Mouse (Mus musculus): ENCODE measurements around the gene Akna. TPM values are rescaled to one million over a fixed set of nuclear protein-coding genes. Genes with fewer than 3 reads are reported as not detected.

Akna gene
- total RNA-seq (2014; rRNA removed) (7.2 and 8.1 TPM in 2 replicates), polyA plus RNA-seq (2015; fragmentation: Nextera tagmentation; extraction: Ambion mirVana) (2.7 and 3.2 TPM in 2 replicates)

DNA sequence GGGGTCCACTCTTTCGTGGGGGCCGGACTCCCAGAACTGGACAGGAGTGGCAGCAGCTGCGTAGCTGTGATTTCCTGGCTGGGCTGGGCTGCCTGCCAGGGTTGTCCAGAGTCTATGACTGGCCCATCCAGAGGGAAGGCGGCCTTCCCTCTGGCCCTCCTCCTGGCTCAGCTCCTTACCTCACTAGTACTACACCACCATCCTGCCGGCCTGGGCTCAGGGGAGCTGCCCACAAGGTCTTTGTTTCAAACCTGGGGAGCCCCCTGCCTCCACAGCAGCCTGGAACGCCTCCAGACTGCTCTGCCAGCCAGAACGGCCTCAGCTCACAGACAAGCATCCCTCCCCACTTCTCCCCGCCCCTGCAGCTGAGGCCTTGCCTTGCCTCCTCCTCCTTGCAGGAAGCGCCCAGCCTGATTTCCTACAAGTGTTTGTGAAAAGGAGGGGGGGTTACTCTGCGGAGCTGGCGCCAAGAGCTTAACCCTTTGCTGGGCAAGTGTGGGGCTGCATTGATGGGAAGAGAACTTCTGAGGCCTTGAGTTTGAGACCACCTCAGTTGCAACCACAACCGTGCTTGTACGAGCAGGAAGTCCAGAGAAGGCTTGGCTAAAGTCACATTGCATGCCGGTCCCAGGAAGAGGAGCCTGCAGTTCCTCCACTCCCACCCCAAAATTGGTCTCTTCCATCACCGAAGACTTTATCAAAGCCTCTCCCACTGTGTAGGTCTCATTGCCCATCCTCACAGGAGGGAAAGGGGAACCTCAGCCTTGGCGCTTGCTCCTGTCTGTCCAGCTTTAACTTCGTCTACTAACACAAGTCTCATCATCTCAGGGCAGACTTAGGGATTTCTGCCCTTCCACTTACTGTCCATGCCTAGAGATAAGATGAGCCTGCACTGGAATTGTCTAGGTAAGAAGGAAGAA, at the start of gene Akna:
Akna (minus strand) TSS at position 315 of the 920 bp plus-strand sequence.
- peak within 1 kb of the TSS; percentile 76 for H3K27ac ChIP-seq
- peaks cover 25% of the 10 kb centered on the region for H3K4me1 ChIP-seq (ENCODE audit: insufficient read depth, low read length)
- peak within 1 kb of the TSS; percentile 17 for H3K9ac ChIP-seq (replicated peaks; ENCODE audit: low read length)
- H3K4me3 ChIP-seq (ENCODE audit: low read length) = peak within 1 kb of the TSS; percentile 9; the same call in 1 of the 2 replicates
- ATAC-seq (peak; percentile 87), DNase-seq (ENCODE audit: low spot score) (peak; percentile 89)
- H3K4me2 ChIP-seq (ENCODE audit: low read depth, low read length) = peak within 1 kb of the TSS; percentile 39
- H3K27me3 ChIP-seq (ENCODE audit: insufficient read depth, low read length) = no peaks in the 10 kb centered on the region
- WGBS = 21% methylated on average over 17 of the region's 17 CpGs
- TF ChIP-seq CTCF (IDR thresholded peaks at IDR 0.05; ENCODE audit: low read depth) = no peak
- no peaks in the 10 kb centered on the region for H3K9me3 ChIP-seq (ENCODE audit: low read length)
- no peaks in the 10 kb centered on the region for H3K36me3 ChIP-seq (ENCODE audit: insufficient read depth, low read length)

- 50% methylated on average over 3 of the region's 3 CpGs for WGBS
- ATAC-seq (0 out of 2 replicates have a peak, but pooled peaks have one; percentile 11), DNase-seq (ENCODE audit: low spot score) (no peak)
- Histone ChIP-seq H3K27me3 (ENCODE audit: insufficient read depth, low read length) (no peaks in the 10 kb centered on the region), H3K4me2 (ENCODE audit: low read depth, low read length) (no peak overlapping the region), H3K36me3 (ENCODE audit: insufficient read depth, low read length) (no peaks in the 10 kb centered on the region), H3K9me3 (ENCODE audit: low read length) (no peaks in the 10 kb centered on the region), H3K9ac (replicated peaks; ENCODE audit: low read length) (no peak overlapping the region), H3K4me1 (ENCODE audit: insufficient read depth, low read length) (no peaks in the 10 kb centered on the region; the same call in 1 of the 2 replicates), H3K27ac (no peak overlapping the region), H3K4me3 (ENCODE audit: low read length) (no peak overlapping the region)
- no peak for TF ChIP-seq CTCF (IDR thresholded peaks at IDR 0.05; ENCODE audit: low read depth)
These were observed 49.4 kb upstream of the Akna start for GRCm38 (mm10) chr4:63452555-63452954.

- Histone ChIP-seq H3K9ac (replicated peaks; ENCODE audit: low read length) (no peak overlapping the region), H3K4me1 (ENCODE audit: insufficient read depth, low read length) (no peaks in the 10 kb centered on the region; the same call in 1 of the 2 replicates), H3K4me3 (ENCODE audit: low read length) (no peak overlapping the region), H3K36me3 (ENCODE audit: insufficient read depth, low read length) (no peaks in the 10 kb centered on the region), H3K27ac (no peak overlapping the region), H3K9me3 (ENCODE audit: low read length) (0 out of 2 replicates have a peak, but pooled peaks cover 3% of the 10 kb centered on the region), H3K27me3 (ENCODE audit: insufficient read depth, low read length) (no peaks in the 10 kb centered on the region), H3K4me2 (ENCODE audit: low read depth, low read length) (no peak overlapping the region)
- ATAC-seq (peak; percentile 43; the same call in 1 of the 2 replicates), DNase-seq (ENCODE audit: low spot score) (peak; percentile 49)
- no peak for TF ChIP-seq CTCF (IDR thresholded peaks at IDR 0.05; ENCODE audit: low read depth)
- 66% methylated on average over 5 of the region's 5 CpGs for WGBS
These were observed 47.4 kb upstream of the Akna start for GRCm38 (mm10) chr4:63450551-63450950.

DNA sequence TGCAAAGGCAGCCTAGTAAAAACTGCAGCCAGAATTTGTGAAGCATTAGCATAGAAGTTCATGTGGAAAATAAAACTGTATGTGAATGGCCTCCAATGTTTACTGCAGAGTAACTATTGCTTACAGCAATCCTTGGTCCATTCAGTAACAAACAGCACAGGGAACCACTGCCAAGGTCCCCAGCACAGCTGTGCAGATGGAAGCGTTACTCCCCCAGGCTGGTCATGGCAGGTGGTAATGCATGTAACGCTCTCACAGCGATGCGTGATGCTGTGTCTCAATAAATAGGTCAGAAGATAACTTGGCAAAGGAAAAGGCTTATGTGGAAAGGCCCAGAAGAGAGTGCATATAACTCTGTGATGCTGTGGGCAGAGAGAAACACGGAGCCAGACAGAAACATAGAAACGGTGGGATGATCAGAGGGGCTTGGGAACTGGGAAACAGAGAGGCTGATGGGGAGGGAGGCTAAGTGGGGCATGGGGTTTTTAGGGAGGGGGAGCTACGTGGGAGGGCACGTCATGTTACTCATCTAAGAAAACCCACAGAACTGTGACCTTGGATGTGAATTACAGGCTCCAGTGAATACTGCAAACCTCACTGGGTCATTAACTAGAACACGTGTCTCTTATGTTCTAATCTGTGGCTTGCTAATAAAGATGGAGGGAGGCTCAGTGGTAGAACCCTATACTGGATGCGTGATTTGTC, 41.4 kb upstream of the Akna start:
- no peaks in the 10 kb centered on the region for H3K36me3 ChIP-seq (ENCODE audit: insufficient read depth, low read length)
- no peaks in the 10 kb centered on the region for H3K4me1 ChIP-seq (ENCODE audit: insufficient read depth, low read length)
- DNase-seq (ENCODE audit: low spot score) (peak; percentile 27), ATAC-seq (peak; percentile 55)
- H3K9me3 ChIP-seq (ENCODE audit: low read length) = 0 out of 2 replicates have a peak, but pooled peaks cover 3% of the 10 kb centered on the region
- no peak overlapping the region for H3K9ac ChIP-seq (replicated peaks; ENCODE audit: low read length)
- no peak overlapping the region for H3K4me3 ChIP-seq (ENCODE audit: low read length)
- H3K27ac ChIP-seq = no peak overlapping the region
- H3K4me2 ChIP-seq (ENCODE audit: low read depth, low read length) = no peak overlapping the region
- no peak for TF ChIP-seq CTCF (IDR thresholded peaks at IDR 0.05; ENCODE audit: low read depth)
- WGBS = 38% methylated on average over 10 of the region's 10 CpGs
- H3K27me3 ChIP-seq (ENCODE audit: insufficient read depth, low read length) = no peaks in the 10 kb centered on the region

GRCm38 (mm10) chr4:63443101-63443500, 39.9 kb upstream of the Akna start:
- H3K27me3 ChIP-seq (ENCODE audit: insufficient read depth, low read length) = no peaks in the 10 kb centered on the region
- no peak for ATAC-seq
- TF ChIP-seq CTCF (IDR thresholded peaks at IDR 0.05; ENCODE audit: low read depth) = no peak

DNA sequence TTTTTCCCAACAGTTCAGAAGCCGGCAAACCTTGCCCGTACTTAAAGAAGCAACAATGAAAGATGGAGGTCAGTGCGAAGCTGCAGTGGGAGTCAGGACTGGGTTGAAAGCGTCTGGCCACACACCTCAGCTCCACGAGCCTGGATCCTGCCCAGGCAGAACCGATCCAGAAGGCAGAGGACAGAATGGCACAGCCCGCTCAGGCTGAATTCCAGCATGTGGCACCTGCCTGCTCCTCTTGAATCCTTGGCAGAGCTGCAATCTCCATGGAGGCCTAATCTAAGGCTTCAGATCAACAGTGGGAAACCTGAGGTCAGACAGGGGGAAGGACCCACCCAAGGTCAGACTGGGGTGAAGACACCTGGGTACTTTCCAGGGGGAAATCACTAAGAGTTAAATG, 38.5 kb upstream of the Akna start:
- WGBS = 69% methylated on average over 7 of the region's 7 CpGs
- Histone ChIP-seq H3K9me3 (ENCODE audit: low read length) (0 out of 2 replicates have a peak, but pooled peaks cover 2% of the 10 kb centered on the region), H3K36me3 (ENCODE audit: insufficient read depth, low read length) (no peaks in the 10 kb centered on the region), H3K4me3 (ENCODE audit: low read length) (no peak overlapping the region), H3K4me1 (ENCODE audit: insufficient read depth, low read length) (no peaks in the 10 kb centered on the region), H3K27ac (no peak overlapping the region), H3K27me3 (ENCODE audit: insufficient read depth, low read length) (no peaks in the 10 kb centered on the region), H3K9ac (replicated peaks; ENCODE audit: low read length) (no peak overlapping the region), H3K4me2 (ENCODE audit: low read depth, low read length) (no peak overlapping the region)
- no peak for DNase-seq (ENCODE audit: low spot score)
- TF ChIP-seq CTCF (IDR thresholded peaks at IDR 0.05; ENCODE audit: low read depth) = no peak
- no peak for ATAC-seq

More at GRCm38 (mm10) chr4:63443101-63443500, 39.9 kb upstream of the Akna start:
- Histone ChIP-seq H3K9me3 (ENCODE audit: low read length) (0 out of 2 replicates have a peak, but pooled peaks cover 3% of the 10 kb centered on the region), H3K9ac (replicated peaks; ENCODE audit: low read length) (no peak overlapping the region), H3K4me2 (ENCODE audit: low read depth, low read length) (no peak overlapping the region), H3K4me3 (ENCODE audit: low read length) (no peak overlapping the region), H3K36me3 (ENCODE audit: insufficient read depth, low read length) (no peaks in the 10 kb centered on the region), H3K4me1 (ENCODE audit: insufficient read depth, low read length) (no peaks in the 10 kb centered on the region), H3K27ac (no peak overlapping the region)
- WGBS = 92% methylated on average over 2 of the region's 2 CpGs
- no peak for DNase-seq (ENCODE audit: low spot score)

Data from hindbrain, postnatal 0 days (tissue).